Comparison of ENCODE assay signal across 32 mouse cellular contexts in the genomic region with DNA sequence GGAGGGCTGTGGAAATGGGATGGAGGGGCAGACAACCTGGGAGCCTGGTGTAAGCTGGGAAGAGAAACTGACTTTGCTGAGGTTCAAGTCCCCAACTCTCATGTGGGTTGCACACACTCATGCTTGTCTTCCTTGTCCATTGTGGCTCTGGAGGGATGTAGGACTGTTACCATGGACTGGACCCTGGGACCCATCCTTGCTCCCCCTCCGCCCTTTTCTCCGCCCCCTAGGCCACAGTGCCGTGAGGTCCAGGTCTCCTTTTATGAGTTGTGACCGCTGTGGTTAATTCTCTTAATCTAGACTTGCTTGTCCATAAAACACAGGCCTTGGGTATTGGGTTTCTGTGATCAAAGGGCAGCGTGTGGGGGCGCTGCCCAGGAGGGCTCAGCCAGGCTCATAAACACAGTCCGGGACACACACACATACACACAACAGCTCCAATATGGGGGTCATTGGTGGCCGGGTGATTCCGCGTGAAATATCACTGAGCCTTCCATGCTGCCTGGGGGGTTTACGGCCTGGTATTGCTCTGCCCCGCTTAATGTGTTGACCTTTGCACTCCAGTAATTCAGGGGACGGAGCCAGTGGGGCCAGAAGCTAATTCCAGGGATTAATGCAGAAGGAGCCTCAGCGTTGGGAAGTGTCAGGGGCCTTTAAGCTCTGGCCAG.
DNase-seq lines count a peak whose midpoint lies in the region; ATAC-seq and TF ChIP-seq lines count a peak whose summit lies in the region.
"Had no signal": no experiment of that assay in that cellular context is flagged by ENCODE, and none has a peak within 500 bp of the region (broad histone marks: within the 10 kb centered on the region; RNA-seq: fewer than 3 reads in every experiment).

No protein-coding gene starts in this region.

- no peak overlapping the region for H3K4me3 ChIP-seq in kidney, embryonic 16.5 days (ENCODE audit: low read length)
- H3K4me3 ChIP-seq in lung, adult 2 months (replicated peaks; ENCODE audit: extremely low read depth, low read depth, low read length), result no peak overlapping the region
- H3K4me3 ChIP-seq: forebrain, embryonic 13.5 days; heart, embryonic 12.5 days; hindbrain, embryonic 10.5 days; left cerebral cortex, adult 2 months; myocyte; neural tube, embryonic 13.5 days had no signal

- no peak for DNase-seq in kidney, postnatal 10 days
- peak; percentile 46 for DNase-seq in embryo, embryonic 11 days
- peak; percentile 78 for DNase-seq in hindlimb bud, embryonic 11.5 days (ENCODE audit: extremely low spot score, low read depth, low spot score)
- DNase-seq in retina, postnatal 1 day, result peak; percentile 66
- no peak for DNase-seq in urinary bladder, postnatal 36 days (ENCODE audit: low spot score in 2 of 2)
- no peak for DNase-seq in lung, adult 2 months
- DNase-seq: adrenal gland, postnatal 36 days; B cell, adult 2 months; cerebellum, adult 9-11 months; gastrocnemius, postnatal 14 days; heart, adult 11 months; heart, postnatal 10 days; kidney, adult 11 months; layer of hippocampus, adult 9-11 months; left cerebral cortex, postnatal 4 days; liver, postnatal 0 days; lung, postnatal 10 days; right cerebral cortex, adult 18-20 months had no signal

- H3K27me3 ChIP-seq in kidney, embryonic 16.5 days (ENCODE audit: insufficient read depth, low read length), result no peaks in the 10 kb centered on the region
- H3K27me3 ChIP-seq: CH12.LX; forebrain, embryonic 13.5 days; heart, embryonic 12.5 days had no signal

- H3K4me1 ChIP-seq in kidney, embryonic 16.5 days (ENCODE audit: insufficient read depth, low read length), result peaks cover 5% of the 10 kb centered on the region; the same call in 1 of the 2 replicates
- H3K4me1 ChIP-seq in lung, adult 2 months (ENCODE audit: control insufficient read depth, insufficient read depth, low read length), result no peaks in the 10 kb centered on the region
- H3K4me1 ChIP-seq: forebrain, embryonic 13.5 days; neural tube, embryonic 13.5 days had no signal

- WGBS in kidney, embryonic 16.5 days, result 23% methylated on average over 14 of the region's 14 CpGs
- WGBS in lung, adult 2 months, result 83% methylated on average over 14 of the region's 14 CpGs

- no peak for TF ChIP-seq CTCF in lung, adult 2 months (IDR thresholded peaks at IDR 0.05; ENCODE audit: insufficient read depth, low read length)

- TF ChIP-seq POLR2A in lung, adult 2 months (IDR thresholded peaks at IDR 0.05; ENCODE audit: borderline replicate concordance, extremely low read depth, low read depth, low read length), result no peak

- peak; percentile 51; the same call in 1 of the 2 replicates for ATAC-seq in kidney, embryonic 16.5 days (ENCODE audit: low FRiP score, low TSS enrichment)
- ATAC-seq: forebrain, embryonic 13.5 days; hindbrain, embryonic 16.5 days; liver, postnatal 0 days; midbrain, embryonic 16.5 days; Patski had no signal

- no peaks in the 10 kb centered on the region for H3K9me3 ChIP-seq in kidney, embryonic 16.5 days (ENCODE audit: low read length)
- H3K9me3 ChIP-seq: forebrain, embryonic 13.5 days; heart, embryonic 12.5 days; hindbrain, embryonic 10.5 days; neural tube, embryonic 13.5 days had no signal

- H3K27ac ChIP-seq in kidney, embryonic 16.5 days (ENCODE audit: low read length), result no peak overlapping the region
- H3K27ac ChIP-seq: forebrain, embryonic 13.5 days; hindbrain, embryonic 10.5 days; left cerebral cortex, adult 2 months; neural tube, embryonic 13.5 days; stomach, postnatal 0 days had no signal

- H3K4me2 ChIP-seq in kidney, embryonic 16.5 days (replicated peaks; ENCODE audit: low read depth, low read length), result no peak overlapping the region
- H3K4me2 ChIP-seq: forebrain, embryonic 13.5 days; heart, embryonic 12.5 days; liver, embryonic 11.5 days; neural tube, embryonic 13.5 days had no signal

- no peak overlapping the region for H3K9ac ChIP-seq in kidney, embryonic 16.5 days (replicated peaks; ENCODE audit: low read length)
- H3K9ac ChIP-seq: forebrain, embryonic 13.5 days; heart, embryonic 12.5 days; liver, postnatal 0 days; neural tube, embryonic 13.5 days had no signal

- H3K36me3 ChIP-seq in kidney, embryonic 16.5 days (ENCODE audit: insufficient read depth, low read length), result no peaks in the 10 kb centered on the region
- H3K36me3 ChIP-seq: G1E; heart, embryonic 12.5 days; hindbrain, embryonic 10.5 days; neural tube, embryonic 13.5 days had no signal

Comparison
In these comparisons a context has a peak if more than half of its experiments do, and no peak if none do; other contexts are left out.
1. DNase-seq: peak in embryo, embryonic 11 days (single experiment), hindlimb bud, embryonic 11.5 days (single experiment) and retina, postnatal 1 day (single experiment); none in kidney, postnatal 10 days (single experiment), urinary bladder, postnatal 36 days (0 of 2) and lung, adult 2 months (single experiment).